Mouse (Mus musculus) bone marrow macrophage, adult 2 months (primary cell): ENCODE measurements around the gene Zfyve9.

Experiments used
- CTCF ChIP-seq: IDR thresholded peaks from 2 replicates; pipeline ENCODE4 v1.5.1; 2012; ENCODE audit warnings: low read depth, mild to moderate bottlenecking, low read length, moderate library complexity
- POLR2A ChIP-seq: IDR thresholded peaks from 2 replicates; pipeline ENCODE4 v1.6.1; 2012; ENCODE audit warnings: mild to moderate bottlenecking, low read depth, low read length, borderline replicate concordance

GRCm38 (mm10) chr4:108631616-108632015, 149.0 kb downstream of the Zfyve9 start:
- TF ChIP-seq POLR2A (no peak), CTCF (no peak)
